Mouse (Mus musculus): ENCODE measurements around the gene Rinl. TPM values are rescaled to one million over a fixed set of nuclear protein-coding genes. Genes with fewer than 3 reads are reported as not detected.

Gene Rinl
- total RNA-seq, 2 experiments from 2014 or later: 0.71 to 0.89 TPM

- H3K4me3 ChIP-seq: no peak overlapping the region
- DNase-seq: no peak
- no peak for TF ChIP-seq CTCF (IDR thresholded peaks at IDR 0.05)
- H3K27ac ChIP-seq: no peak overlapping the region
- intact Hi-C loops (cut with DNase I): loop anchor here (10.0 kb wide), 1 partner anchor 247 kb away; no protein-coding TSS in a partner anchor
Observed at GRCm38 (mm10) chr7:28787884-28788283, 885 bp upstream of the Rinl start.

GRCm38 (mm10) chr7:28789235-28789634, 466 bp downstream of the Rinl start:
- Histone ChIP-seq H3K27ac (no peak overlapping the region), H3K4me3 (no peak overlapping the region)
- no peak for TF ChIP-seq CTCF (IDR thresholded peaks at IDR 0.05)
- no peak for DNase-seq
- intact Hi-C loops (cut with DNase I): loop anchor here (10.0 kb wide), 1 partner anchor 246 kb away; no protein-coding TSS in a partner anchor

GRCm38 (mm10) chr7:28790066-28790806, 1.5 kb downstream of the Rinl start:
- intact Hi-C loops (cut with DNase I): no loop called here
- TF ChIP-seq CTCF (IDR thresholded peaks at IDR 0.05): peak; percentile 10; the same call in 1 of the 2 replicates
- no peak overlapping the region for H3K27ac ChIP-seq
- no peak overlapping the region for H3K4me3 ChIP-seq
- no peak for DNase-seq

- no peak for TF ChIP-seq CTCF (IDR thresholded peaks at IDR 0.05)
- DNase-seq: no peak
- H3K4me3 ChIP-seq: no peak overlapping the region
- H3K27ac ChIP-seq: no peak overlapping the region
- intact Hi-C loops (cut with DNase I): no loop called here
Observed at GRCm38 (mm10) chr7:28791706-28792105, 2.9 kb downstream of the Rinl start.

GRCm38 (mm10) chr7:28792391-28793185, 3.8 kb downstream of the Rinl start:
- TF ChIP-seq CTCF (IDR thresholded peaks at IDR 0.05): peak; percentile 14; the same call in 1 of the 2 replicates
- H3K4me3 ChIP-seq: no peak overlapping the region
- no peak for DNase-seq
- H3K27ac ChIP-seq: no peak overlapping the region
- intact Hi-C loops (cut with DNase I): no loop called here

GRCm38 (mm10) chr7:28793834-28794233, 5.1 kb downstream of the Rinl start:
- Histone ChIP-seq H3K4me3 (no peak overlapping the region), H3K27ac (no peak overlapping the region)
- TF ChIP-seq CTCF (IDR thresholded peaks at IDR 0.05): peak; percentile 61
- no peak for DNase-seq
- intact Hi-C loops (cut with DNase I): no loop called here

- DNase-seq: no peak
- intact Hi-C loops (cut with DNase I): no loop called here
- TF ChIP-seq CTCF (IDR thresholded peaks at IDR 0.05): no peak
- Histone ChIP-seq H3K27ac (no peak overlapping the region), H3K4me3 (no peak overlapping the region)
Observed at GRCm38 (mm10) chr7:28794496-28794895, 5.7 kb downstream of the Rinl start.

- Histone ChIP-seq H3K4me3 (peak overlapping the region; percentile 60), H3K27ac (peak overlapping the region; percentile 82)
- peak; percentile 32 for DNase-seq
- no peak for TF ChIP-seq CTCF (IDR thresholded peaks at IDR 0.05)
- intact Hi-C loops (cut with DNase I): loop anchor here (1.0 kb wide), 1 partner anchor 71 kb away; no protein-coding TSS in a partner anchor
Observed at GRCm38 (mm10) chr7:28795832-28796231, 7.1 kb downstream of the Rinl start.

GRCm38 (mm10) chr7:28796562-28796975, 7.8 kb downstream of the Rinl start:
- DNase-seq: peak; percentile 91
- intact Hi-C loops (cut with DNase I): loop anchor here (1.0 kb wide), 1 partner anchor 71 kb away; no protein-coding TSS in a partner anchor
- peak overlapping the region; percentile 82 for H3K27ac ChIP-seq
- H3K4me3 ChIP-seq: peak overlapping the region; percentile 60
- peak; percentile 100; the same call in 1 of the 2 replicates for TF ChIP-seq CTCF (IDR thresholded peaks at IDR 0.05)

GRCm38 (mm10) chr7:28799994-28800393, 11.2 kb downstream of the Rinl start:
- intact Hi-C loops (cut with DNase I): no loop called here
- no peak for DNase-seq
- 0 out of 2 replicates have a peak overlapping the region, but pooled peaks have one; percentile 16 for H3K27ac ChIP-seq
- H3K4me3 ChIP-seq: no peak overlapping the region
- TF ChIP-seq CTCF (IDR thresholded peaks at IDR 0.05): no peak

GRCm38 (mm10) chr7:28801451-28801850, 12.7 kb downstream of the Rinl start:
- Histone ChIP-seq H3K27ac (peak overlapping the region; percentile 80), H3K4me3 (no peak overlapping the region)
- DNase-seq: no peak
- TF ChIP-seq CTCF (IDR thresholded peaks at IDR 0.05): no peak
- intact Hi-C loops (cut with DNase I): loop anchor here (1.0 kb wide), 1 partner anchor 64 kb away; no protein-coding TSS in a partner anchor

GRCm38 (mm10) chr7:28801901-28802670, 13.3 kb downstream of the Rinl start:
- Histone ChIP-seq H3K27ac (peak overlapping the region; percentile 80), H3K4me3 (peak overlapping the region; percentile 43)
- intact Hi-C loops (cut with DNase I): loop anchor here (1.0 kb wide), 1 partner anchor 63 kb away; no protein-coding TSS in a partner anchor
- peak; percentile 33 for TF ChIP-seq CTCF (IDR thresholded peaks at IDR 0.05)
- no peak for DNase-seq

All from gastrocnemius, adult 2 months (tissue).